Mouse (Mus musculus): ENCODE data around the gene Rara. TPM values are rescaled to one million over a fixed set of nuclear protein-coding genes. Genes with fewer than 3 reads are reported as not detected.
A peak's percentile ranks its signal among the peaks of the same experiment; 100 is the strongest.

Gene Rara
- polyA plus RNA-seq, 1 experiment: 13.5 TPM

DNA sequence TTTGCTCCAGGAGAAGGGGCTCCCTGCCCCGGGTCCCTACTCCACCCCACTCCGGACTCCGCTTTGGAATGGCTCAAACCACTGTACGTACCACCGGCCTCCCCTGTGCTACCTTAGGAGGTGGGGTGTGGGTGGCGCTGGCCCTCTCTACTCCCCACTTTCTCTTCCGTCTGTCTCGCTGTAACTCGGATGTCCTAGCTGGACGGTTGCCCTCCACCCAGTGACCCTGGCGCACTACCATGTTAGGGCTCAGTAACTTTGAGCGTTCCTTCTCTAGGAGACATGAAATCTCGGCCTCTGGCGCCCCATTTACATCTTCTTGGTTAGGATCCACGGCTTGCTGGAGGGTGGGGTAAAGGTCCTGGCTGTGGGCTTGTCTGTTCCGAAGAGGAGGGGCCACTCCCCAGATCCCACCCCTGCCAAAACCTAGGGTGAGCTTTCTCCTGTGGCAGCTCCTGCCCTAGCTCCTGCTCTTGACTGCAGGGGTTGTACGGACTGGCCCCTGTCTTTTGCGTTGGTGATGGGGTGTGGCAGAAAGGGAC lies 33.5 kb downstream of the Rara start:
- TF ChIP-seq POLR2A (IDR thresholded peaks at IDR 0.05; ENCODE audit: borderline replicate concordance, insufficient read depth, low read length): no peak
- Histone ChIP-seq H3K27me3 (ENCODE audit: control insufficient read depth, insufficient read depth, low read length) (no peaks in the 10 kb centered on the region), H3K4me3 (replicated peaks; ENCODE audit: insufficient read depth, low read depth, low read length) (peak overlapping the region; percentile 0), H3K27ac (ENCODE audit: insufficient read depth, low read length) (no peak overlapping the region), H3K4me1 (ENCODE audit: control insufficient read depth, insufficient read depth, low read length) (peaks cover 34% of the 10 kb centered on the region)
- 66% methylated on average over 18 of the region's 18 CpGs for WGBS
- no peak for DNase-seq

DNA sequence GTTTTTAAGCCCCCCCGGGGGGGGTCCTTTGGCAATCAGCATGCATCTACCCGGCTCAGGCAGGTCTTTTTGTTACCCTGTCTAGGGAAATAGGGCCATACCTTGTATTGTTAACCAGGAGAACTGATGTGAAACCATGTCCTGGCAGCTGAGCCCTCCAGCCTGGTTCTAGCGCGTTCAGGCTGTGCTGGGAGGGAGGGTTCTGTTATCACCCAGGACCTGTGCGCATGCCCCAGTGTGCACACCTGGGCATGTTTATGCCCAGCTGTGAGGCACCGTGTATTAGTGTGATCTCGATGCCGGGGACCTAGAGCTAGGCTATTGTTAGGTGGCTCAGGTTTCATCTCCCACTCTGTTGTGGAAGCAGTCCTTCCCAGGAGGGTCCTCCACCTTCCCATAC lies 34.1 kb downstream of the Rara start:
- no peaks in the 10 kb centered on the region for H3K27me3 ChIP-seq (ENCODE audit: control insufficient read depth, insufficient read depth, low read length)
- H3K27ac ChIP-seq (ENCODE audit: insufficient read depth, low read length): no peak overlapping the region
- H3K4me3 ChIP-seq (replicated peaks; ENCODE audit: insufficient read depth, low read depth, low read length): no peak overlapping the region
- DNase-seq: no peak
- 54% methylated on average over 8 of the region's 8 CpGs for WGBS
- H3K4me1 ChIP-seq (ENCODE audit: control insufficient read depth, insufficient read depth, low read length): peaks cover 40% of the 10 kb centered on the region
- TF ChIP-seq POLR2A (IDR thresholded peaks at IDR 0.05; ENCODE audit: borderline replicate concordance, insufficient read depth, low read length): no peak
- no peak for TF ChIP-seq CTCF (IDR thresholded peaks at IDR 0.05; ENCODE audit: borderline replicate concordance, insufficient read depth, low read depth, low read length)

DNA sequence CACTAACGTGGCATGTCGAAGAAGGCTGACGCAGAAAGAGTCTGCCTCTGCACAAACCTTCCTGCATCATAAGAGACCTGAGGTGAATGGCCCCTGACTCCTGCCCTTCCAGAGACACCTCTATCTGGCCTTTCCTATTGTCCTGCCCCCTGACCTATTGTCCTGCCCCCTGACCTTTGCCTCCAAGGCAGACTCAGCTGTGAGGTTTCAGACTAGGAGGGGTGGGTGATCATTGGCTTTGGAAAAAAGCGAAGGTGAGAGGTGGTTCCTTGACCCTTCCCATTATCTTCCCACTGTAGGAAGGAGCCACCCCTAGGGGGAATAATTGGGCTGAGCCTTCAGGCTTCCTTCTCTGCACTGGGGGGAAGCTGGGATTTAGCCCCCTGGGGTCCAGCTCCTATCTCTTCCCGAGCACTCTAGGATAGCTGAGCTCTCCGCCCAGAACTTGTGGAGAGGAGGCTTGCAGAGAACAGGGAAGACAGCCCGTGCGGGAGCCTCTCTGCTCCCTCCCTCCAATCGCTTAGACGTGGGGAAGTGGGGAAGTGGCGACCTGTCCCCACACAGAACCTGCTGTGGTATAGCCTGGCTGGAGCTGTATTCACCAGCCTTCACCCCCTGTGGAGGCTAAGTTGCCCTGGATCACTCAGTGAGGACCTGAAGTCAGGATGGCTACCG lies 34.9 kb downstream of the Rara start:
- Histone ChIP-seq H3K4me3 (replicated peaks; ENCODE audit: insufficient read depth, low read depth, low read length) (no peak overlapping the region), H3K27ac (ENCODE audit: insufficient read depth, low read length) (no peak overlapping the region), H3K4me1 (ENCODE audit: control insufficient read depth, insufficient read depth, low read length) (peaks cover 47% of the 10 kb centered on the region), H3K27me3 (ENCODE audit: control insufficient read depth, insufficient read depth, low read length) (no peaks in the 10 kb centered on the region)
- WGBS: 67% methylated on average over 12 of the region's 12 CpGs
- TF ChIP-seq CTCF (IDR thresholded peaks at IDR 0.05; ENCODE audit: borderline replicate concordance, insufficient read depth, low read depth, low read length) (no peak), POLR2A (IDR thresholded peaks at IDR 0.05; ENCODE audit: borderline replicate concordance, insufficient read depth, low read length) (no peak)
- DNase-seq: no peak

DNA sequence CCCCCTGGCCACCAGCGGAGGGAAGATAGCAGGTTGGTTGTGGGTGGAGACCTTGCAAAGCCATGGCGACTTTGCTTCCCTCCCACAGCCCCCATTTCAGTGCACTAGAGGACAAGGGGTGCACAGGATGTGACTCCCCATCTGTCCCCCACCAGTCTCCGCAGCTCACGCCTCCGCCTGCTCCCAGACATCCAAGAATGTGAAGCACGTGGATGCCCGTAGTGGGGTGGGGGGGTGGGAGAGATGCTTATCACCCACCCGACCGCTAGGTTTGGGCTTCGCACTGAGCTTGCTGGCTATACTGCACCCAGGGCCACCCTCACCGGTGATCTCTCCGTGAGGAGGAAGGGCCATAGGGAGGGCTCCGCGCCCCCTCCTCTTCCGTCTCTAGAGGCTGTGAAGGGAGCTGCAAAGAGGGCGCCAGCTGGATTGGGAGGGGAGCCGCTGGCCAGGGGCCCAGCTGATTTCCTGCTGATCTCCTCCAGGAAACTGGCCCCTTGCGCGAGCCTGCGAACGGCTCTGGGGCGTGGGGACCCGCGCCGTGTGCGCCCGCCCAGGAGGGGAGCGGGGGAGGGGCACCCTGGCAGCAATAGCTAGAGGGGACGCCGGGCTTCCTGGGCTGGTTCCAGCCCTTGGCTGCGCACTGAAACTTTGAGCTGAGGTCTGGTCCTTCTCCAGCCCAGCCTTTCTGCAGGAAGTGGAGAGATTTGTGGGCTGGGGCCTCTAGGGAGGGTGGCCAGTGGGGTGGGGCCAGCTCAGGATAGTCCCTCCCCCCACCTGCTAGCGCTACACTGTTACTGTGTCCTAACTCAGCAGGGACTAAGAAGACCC lies 35.8 kb downstream of the Rara start:
- no peaks in the 10 kb centered on the region for H3K27me3 ChIP-seq (ENCODE audit: control insufficient read depth, insufficient read depth, low read length)
- H3K27ac ChIP-seq (ENCODE audit: insufficient read depth, low read length): no peak overlapping the region
- TF ChIP-seq POLR2A (IDR thresholded peaks at IDR 0.05; ENCODE audit: borderline replicate concordance, insufficient read depth, low read length) (no peak), CTCF (IDR thresholded peaks at IDR 0.05; ENCODE audit: borderline replicate concordance, insufficient read depth, low read depth, low read length) (no peak)
- H3K4me1 ChIP-seq (ENCODE audit: control insufficient read depth, insufficient read depth, low read length): peaks cover 47% of the 10 kb centered on the region
- no peak for DNase-seq
- no peak overlapping the region for H3K4me3 ChIP-seq (replicated peaks; ENCODE audit: insufficient read depth, low read depth, low read length)
- WGBS: 11% methylated on average over 32 of the region's 32 CpGs

DNA sequence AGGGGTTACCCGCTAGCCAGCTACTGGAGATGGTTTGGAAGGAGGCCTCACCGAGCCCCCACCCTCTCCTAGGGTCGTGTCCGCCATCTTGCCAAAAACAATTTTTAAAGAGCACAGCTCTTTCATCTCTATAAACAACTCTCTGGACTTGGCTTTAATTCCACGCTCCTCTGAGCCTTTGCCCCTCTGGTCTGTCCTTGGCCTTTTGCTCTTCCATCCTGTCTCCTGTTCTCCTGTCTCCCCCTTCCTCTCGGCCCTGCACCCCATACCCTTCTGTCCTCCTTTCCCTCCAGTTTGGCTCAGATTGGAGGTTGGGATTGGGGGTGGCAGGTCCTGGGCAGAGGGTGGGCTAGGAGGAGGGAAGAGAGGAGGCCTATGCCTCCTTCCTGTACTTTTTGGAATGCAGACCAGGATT lies 36.6 kb downstream of the Rara start:
- TF ChIP-seq CTCF (IDR thresholded peaks at IDR 0.05; ENCODE audit: borderline replicate concordance, insufficient read depth, low read depth, low read length) (no peak), POLR2A (IDR thresholded peaks at IDR 0.05; ENCODE audit: borderline replicate concordance, insufficient read depth, low read length) (no peak)
- Histone ChIP-seq H3K27ac (ENCODE audit: insufficient read depth, low read length) (no peak overlapping the region), H3K27me3 (ENCODE audit: control insufficient read depth, insufficient read depth, low read length) (no peaks in the 10 kb centered on the region), H3K4me3 (replicated peaks; ENCODE audit: insufficient read depth, low read depth, low read length) (no peak overlapping the region), H3K4me1 (ENCODE audit: control insufficient read depth, insufficient read depth, low read length) (peaks cover 47% of the 10 kb centered on the region)
- WGBS: 68% methylated on average over 6 of the region's 6 CpGs
- no peak for DNase-seq

DNA sequence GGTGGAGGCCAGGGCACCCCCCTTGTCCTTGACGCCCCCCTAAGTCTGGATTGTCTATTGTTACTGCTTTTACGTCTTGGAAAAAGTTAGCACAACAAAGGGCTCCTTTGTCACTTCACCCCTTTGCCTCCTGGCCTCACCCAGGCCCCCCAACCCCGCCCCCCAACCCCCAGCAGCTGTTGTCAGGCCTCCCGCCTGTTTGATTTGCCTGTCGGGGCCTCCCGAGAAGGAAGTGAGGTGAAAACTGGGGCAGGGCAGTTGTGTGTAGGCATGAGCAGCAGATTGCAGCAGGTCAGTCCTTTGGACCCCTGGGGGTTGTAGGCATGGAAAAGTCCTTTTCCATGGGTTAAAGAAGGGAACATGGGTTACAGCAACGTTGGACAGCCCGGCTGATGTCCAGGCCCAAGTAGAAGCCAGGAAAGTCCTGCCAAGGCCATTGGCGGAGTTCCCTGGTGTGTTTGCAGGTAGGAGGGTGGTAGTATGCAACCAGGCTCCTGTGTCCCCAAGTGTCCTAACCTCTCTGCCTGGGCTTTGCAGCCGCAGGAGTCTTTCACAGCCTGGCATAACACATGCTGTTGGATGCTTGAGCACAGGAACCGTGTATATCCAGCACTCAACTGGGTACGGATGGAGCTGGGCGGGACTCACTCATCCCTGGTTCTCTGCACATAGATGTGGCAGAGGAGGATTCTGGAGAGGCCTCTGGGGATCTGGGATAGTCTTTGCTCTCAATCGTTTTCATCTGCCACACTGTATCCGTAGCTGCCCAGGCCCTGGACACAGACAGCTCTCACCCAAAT lies 37.2 kb downstream of the Rara start:
- TF ChIP-seq CTCF (IDR thresholded peaks at IDR 0.05; ENCODE audit: borderline replicate concordance, insufficient read depth, low read depth, low read length): no peak
- no peak for TF ChIP-seq POLR2A (IDR thresholded peaks at IDR 0.05; ENCODE audit: borderline replicate concordance, insufficient read depth, low read length)
- Histone ChIP-seq H3K4me3 (replicated peaks; ENCODE audit: insufficient read depth, low read depth, low read length) (no peak overlapping the region), H3K27me3 (ENCODE audit: control insufficient read depth, insufficient read depth, low read length) (no peaks in the 10 kb centered on the region), H3K27ac (ENCODE audit: insufficient read depth, low read length) (no peak overlapping the region), H3K4me1 (ENCODE audit: control insufficient read depth, insufficient read depth, low read length) (peaks cover 50% of the 10 kb centered on the region)
- peak; percentile 70 to 71 for DNase-seq
- 24% methylated on average over 15 of the region's 15 CpGs for WGBS

DNA sequence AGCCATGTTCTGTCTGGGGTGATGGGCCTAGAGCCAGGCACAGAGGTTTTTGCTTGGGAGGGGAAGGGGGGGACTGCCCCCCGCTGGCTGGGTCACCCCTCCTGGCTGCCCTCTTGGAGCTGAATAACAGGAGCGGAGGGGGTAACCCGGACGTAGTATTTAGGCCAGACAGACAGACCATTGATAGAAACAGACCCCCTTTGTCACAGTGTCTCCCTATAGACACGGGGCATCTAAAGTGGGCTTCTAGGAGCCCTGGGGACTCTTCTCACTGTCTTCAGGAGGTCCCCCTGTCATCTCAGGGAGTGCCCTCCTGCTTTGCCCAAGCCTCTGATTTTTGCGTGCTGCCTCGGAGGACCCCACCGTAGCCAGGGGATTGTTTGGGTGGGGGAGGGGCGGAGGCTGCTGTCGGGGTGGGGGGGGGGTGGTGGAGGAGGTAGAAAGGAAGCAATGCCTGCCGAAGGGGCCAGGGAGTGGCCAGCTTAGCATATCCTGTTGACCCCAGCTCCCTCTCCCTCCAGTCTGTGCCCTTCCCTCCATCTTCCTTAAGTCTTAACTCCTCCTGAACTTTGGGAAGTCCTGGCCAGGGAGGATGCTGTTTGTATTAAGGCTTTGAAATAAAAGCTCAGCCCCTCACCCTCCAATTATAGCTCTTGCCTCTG lies 37.9 kb downstream of the Rara start:
- Histone ChIP-seq H3K4me1 (ENCODE audit: control insufficient read depth, insufficient read depth, low read length) (peaks cover 57% of the 10 kb centered on the region), H3K27ac (ENCODE audit: insufficient read depth, low read length) (no peak overlapping the region), H3K27me3 (ENCODE audit: control insufficient read depth, insufficient read depth, low read length) (no peaks in the 10 kb centered on the region)

More for the DNA sequence above, 37.9 kb downstream of the Rara start:
- no peak overlapping the region for H3K4me3 ChIP-seq (replicated peaks; ENCODE audit: insufficient read depth, low read depth, low read length)
- TF ChIP-seq CTCF (IDR thresholded peaks at IDR 0.05; ENCODE audit: borderline replicate concordance, insufficient read depth, low read depth, low read length) (no peak), POLR2A (IDR thresholded peaks at IDR 0.05; ENCODE audit: borderline replicate concordance, insufficient read depth, low read length) (no peak)
- no peak for DNase-seq
- 37% methylated on average over 11 of the region's 11 CpGs for WGBS

Measured in cerebellum, adult 2 months (tissue).